Mouse (Mus musculus): ENCODE measurements at regions not wholly inside any gene's neighbourhood (a gene's known extent, or its start where the extent isn't known, plus 50 kb on each side); places are given as distances from the start of the nearest gene placed in this dataset.

DNA sequence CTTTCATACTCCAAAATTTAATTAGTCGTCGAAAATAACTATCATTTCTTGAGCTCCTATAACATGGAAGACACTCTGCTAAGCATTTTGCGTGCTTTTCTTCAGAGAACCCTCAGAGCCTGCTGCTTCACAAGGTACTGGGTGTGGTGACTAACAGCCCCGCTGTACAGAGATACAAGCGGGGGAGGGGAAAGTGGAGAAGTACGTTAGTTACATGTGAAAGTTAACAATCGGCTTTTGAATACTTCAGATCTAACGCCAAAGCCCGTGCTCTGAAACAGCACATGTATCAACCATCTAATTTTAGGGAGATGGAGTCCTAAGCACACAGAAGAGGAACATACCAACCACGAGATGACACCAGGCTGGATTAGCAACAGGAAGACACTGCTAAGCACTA, 55.4 kb upstream of the Foxd3 start:
- no peaks in the 10 kb centered on the region for H3K4me1 ChIP-seq (ENCODE audit: insufficient read depth, low read depth, low read length)
- H3K36me3 ChIP-seq (replicated peaks) = no peaks in the 10 kb centered on the region
- DNase-seq (ENCODE audit: low spot score) (no peak), ATAC-seq (ENCODE audit: extremely low read depth, insufficient number of reproducible peaks, low FRiP score, poor library complexity, severe bottlenecking) (no peak)
- H3K4me3 ChIP-seq (ENCODE audit: low read depth, low read length) = no peak overlapping the region
- H3K27me3 ChIP-seq (ENCODE audit: insufficient read depth, low read length) = no peaks in the 10 kb centered on the region
- no peak for TF ChIP-seq GATA2 (IDR thresholded peaks at IDR 0.05; ENCODE audit: borderline replicate concordance, low read depth, low read length)
- TF ChIP-seq POLR2AphosphoS5 (IDR thresholded peaks at IDR 0.05; ENCODE audit: insufficient replicate concordance, low read depth, low read length) = no peak
- H3K9me3 ChIP-seq (replicated peaks) = peaks cover 8% of the 10 kb centered on the region

- H3K4me3 ChIP-seq (ENCODE audit: low read depth, low read length) = no peak overlapping the region
- H3K36me3 ChIP-seq (replicated peaks) = no peaks in the 10 kb centered on the region
- H3K4me1 ChIP-seq (ENCODE audit: insufficient read depth, low read depth, low read length) = no peaks in the 10 kb centered on the region
- DNase-seq (ENCODE audit: low spot score) (no peak), ATAC-seq (ENCODE audit: extremely low read depth, insufficient number of reproducible peaks, low FRiP score, poor library complexity, severe bottlenecking) (no peak)
- H3K27me3 ChIP-seq (ENCODE audit: insufficient read depth, low read length) = no peaks in the 10 kb centered on the region
- H3K9me3 ChIP-seq (replicated peaks) = peaks cover 4% of the 10 kb centered on the region
- no peak for TF ChIP-seq TAL1 (conservative IDR thresholded peaks at IDR 0.05; ENCODE audit: low read depth, low read length)
- no peak for TF ChIP-seq GATA2 (IDR thresholded peaks at IDR 0.05; ENCODE audit: borderline replicate concordance, low read depth, low read length)
- TF ChIP-seq CTCF (IDR thresholded peaks at IDR 0.05; ENCODE audit: low read depth, low read length) = no peak
- TF ChIP-seq GATA1 (IDR thresholded peaks at IDR 0.05; ENCODE audit: borderline replicate concordance, low read length) = no peak
- TF ChIP-seq POLR2AphosphoS5 (IDR thresholded peaks at IDR 0.05; ENCODE audit: insufficient replicate concordance, low read depth, low read length) = no peak
Measured at GRCm38 (mm10) chr4:99601463-99601862, 54.6 kb upstream of the Foxd3 start.
